Mouse (Mus musculus) liver, adult 2 months (tissue): ENCODE results near the gene Flnb.

ENCODE experiments used
- CTCF ChIP-seq: fragments of 200-500 bp; IDR thresholded peaks from 2 replicates; pipeline ENCODE4 v1.5.1; 2011; ENCODE audit warnings: low read depth, low read length, control low read depth
- POLR2A ChIP-seq: fragments of 200-500 bp; IDR thresholded peaks from 2 replicates; pipeline ENCODE4 v1.6.1; 2011; ENCODE audit warnings: low read length, control low read depth; ENCODE audit not compliant: insufficient read depth; ENCODE audit errors: extremely low read depth

DNA sequence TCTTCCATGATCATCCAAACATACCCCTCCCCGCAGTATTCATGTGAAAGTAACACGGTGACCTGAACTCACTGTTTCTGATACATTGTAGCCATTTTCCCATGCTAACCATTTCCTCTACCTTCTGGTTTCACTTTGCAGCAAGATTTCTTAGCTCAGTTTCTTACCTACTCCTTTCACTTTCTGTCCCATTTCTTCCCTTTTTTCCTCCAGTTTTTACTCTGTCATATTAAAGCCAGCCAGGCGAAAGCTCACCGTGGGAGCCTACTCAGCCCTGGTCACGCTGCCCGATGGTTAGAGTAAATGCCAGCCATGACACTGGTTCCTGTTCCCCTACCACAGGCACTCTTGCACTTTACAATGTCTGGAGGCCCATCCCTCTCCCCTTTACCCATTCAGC lies 169.2 kb downstream of the Flnb start:
- TF ChIP-seq CTCF (no peak), POLR2A (no peak)
